Mouse (Mus musculus) testis, adult 2 months (tissue): ENCODE measurements around the gene Gm10322.

Experiments
- CTCF ChIP-seq: fragments of 200-500 bp; IDR thresholded peaks from 2 replicates; pipeline ENCODE4 v1.5.1; 2012; ENCODE audit warnings: low read depth, mild to moderate bottlenecking, inconsistent platforms, low read length, moderate library complexity; ENCODE audit not compliant: control insufficient read depth, insufficient read depth, insufficient replicate concordance
- POLR2A ChIP-seq: fragments of 200-500 bp; IDR thresholded peaks from 2 replicates; pipeline ENCODE4 v1.6.1; 2012; ENCODE audit warnings: low read depth, mild to moderate bottlenecking, inconsistent platforms, low read length, moderate library complexity; ENCODE audit not compliant: control insufficient read depth

- no peak for TF ChIP-seq POLR2A
- TF ChIP-seq CTCF, result no peak
Measured at GRCm38 (mm10) chr10:59643645-59644044, 27.8 kb downstream of the Gm10322 start.
